Mouse (Mus musculus) C2C12 (cell line): Measurements from ENCODE around the gene Col6a1.

Experiments
- CTCF ChIP-seq: IDR thresholded peaks from one replicate; pipeline ENCODE4 v1.5.1; 2011; ENCODE audit not compliant: control insufficient read depth, insufficient read depth, insufficient read length
- MAX ChIP-seq: IDR thresholded peaks from one replicate; pipeline ENCODE4 v1.6.1; 2011; ENCODE audit warnings: mild to moderate bottlenecking, control low read depth
- MYOD1 ChIP-seq: IDR thresholded peaks from one replicate; pipeline ENCODE4 v1.6.1; 2011; ENCODE audit warnings: low read depth; ENCODE audit not compliant: control insufficient read depth, insufficient read length
- MYOG ChIP-seq: IDR thresholded peaks from one replicate; pipeline ENCODE4 v1.6.1; 2011; ENCODE audit not compliant: control insufficient read depth, insufficient read length; ENCODE audit errors: extremely low read depth
- USF1 ChIP-seq: IDR thresholded peaks from one replicate; pipeline ENCODE4 v1.6.1; 2011; ENCODE audit warnings: low read depth, mild to moderate bottlenecking, control low read depth, moderate library complexity

DNA sequence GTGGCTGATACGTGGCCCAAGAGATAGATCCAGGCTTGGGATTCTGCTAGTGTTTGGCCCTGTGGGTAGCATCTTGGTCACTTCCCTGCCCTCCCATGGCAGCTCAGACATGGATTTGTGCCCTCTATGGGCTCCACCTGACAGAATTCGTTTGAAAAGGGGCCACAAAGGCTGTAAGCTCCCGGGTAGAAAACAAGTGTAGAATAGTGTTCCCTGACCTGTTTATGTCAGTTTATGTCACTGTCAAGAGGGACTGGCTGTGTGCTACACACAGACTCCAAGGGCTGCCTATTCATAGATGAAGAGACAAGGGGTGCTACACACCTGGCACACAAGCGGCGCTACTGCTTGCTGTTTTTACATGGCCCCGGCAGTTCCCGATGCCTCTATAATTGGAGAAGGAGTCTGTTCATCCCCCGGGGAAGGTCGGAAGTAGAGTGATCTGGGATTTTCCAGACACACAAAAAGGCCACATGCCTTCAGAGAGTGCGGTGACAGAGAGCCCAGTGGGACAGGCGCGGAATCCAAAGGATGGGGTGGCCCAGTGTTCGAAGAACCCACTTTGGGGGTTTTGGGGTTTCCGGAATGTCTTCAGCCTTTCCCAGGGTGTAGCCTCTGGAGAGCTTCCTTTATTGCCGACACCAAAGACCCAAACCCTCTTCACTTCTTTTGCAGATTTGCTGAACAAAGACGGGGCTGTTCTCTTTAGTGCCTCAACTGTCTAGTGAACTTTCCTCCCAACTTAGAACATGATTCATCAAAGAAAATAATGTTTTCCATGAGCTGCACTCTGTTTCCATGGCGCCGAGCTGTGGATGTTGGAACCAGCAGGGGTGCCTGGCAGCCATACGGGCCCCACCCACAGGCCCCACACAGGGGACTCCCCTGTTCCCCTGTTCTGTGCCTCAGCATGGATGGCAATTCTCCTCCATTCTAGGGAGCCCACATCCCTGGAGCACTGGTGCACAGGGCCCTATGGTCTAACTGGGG, 4.0 kb upstream of the Col6a1 start:
- no peak for TF ChIP-seq MAX
- TF ChIP-seq USF1 = no peak
- TF ChIP-seq CTCF = no peak
- TF ChIP-seq MYOD1 = no peak
- no peak for TF ChIP-seq MYOG
